Mouse (Mus musculus): ENCODE data around the gene Rassf8.

Gene Rassf8

GRCm38 (mm10) chr6:145760246-145761016 lies 13.9 kb downstream of the Rassf8 start:
- TF ChIP-seq GATA4 (IDR thresholded peaks at IDR 0.05; ENCODE audit: insufficient replicate concordance, low read length): no peak

DNA sequence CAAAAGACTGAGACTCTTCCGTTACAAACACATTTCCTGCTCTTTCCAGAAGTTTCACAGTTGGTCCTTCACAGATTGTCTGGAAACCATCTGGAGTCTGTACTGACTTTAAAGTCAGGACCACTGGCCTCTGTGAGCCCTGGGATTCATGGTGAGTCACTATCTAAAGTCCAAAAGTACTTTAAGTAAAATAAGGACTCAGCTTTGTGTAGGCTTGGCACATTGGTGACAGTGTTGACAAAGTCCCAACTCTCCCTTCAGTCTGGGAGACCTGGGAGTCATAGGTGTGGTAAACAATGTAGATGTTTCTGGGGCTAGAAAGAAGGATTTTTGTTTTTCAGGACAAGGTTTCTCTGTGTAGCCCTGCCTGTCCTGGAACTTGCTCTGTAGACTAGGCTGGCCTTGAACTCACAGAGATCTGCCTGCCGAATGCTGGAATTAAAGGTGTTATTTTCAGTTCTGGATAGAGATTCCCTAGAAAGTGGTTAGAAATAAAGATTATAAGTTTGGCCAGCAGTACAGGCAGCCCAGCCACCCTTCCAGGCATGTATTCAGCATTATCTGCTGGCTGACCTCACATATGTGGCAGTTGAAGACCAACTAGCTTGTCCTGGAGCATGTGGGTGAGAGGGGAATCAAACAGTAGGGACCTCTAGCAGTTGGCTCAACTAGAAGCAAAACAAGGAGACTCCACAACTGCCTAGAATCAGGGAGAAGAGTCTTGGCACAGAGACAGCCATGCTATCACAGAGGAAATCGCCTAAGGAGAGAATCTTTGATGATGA lies 14.8 kb downstream of the Rassf8 start:
- no peak for TF ChIP-seq GATA4 (IDR thresholded peaks at IDR 0.05; ENCODE audit: insufficient replicate concordance, low read length)

- TF ChIP-seq GATA4 (IDR thresholded peaks at IDR 0.05; ENCODE audit: insufficient replicate concordance, low read length): no peak
Observed at GRCm38 (mm10) chr6:145762016-145762415, 15.5 kb downstream of the Rassf8 start.

DNA sequence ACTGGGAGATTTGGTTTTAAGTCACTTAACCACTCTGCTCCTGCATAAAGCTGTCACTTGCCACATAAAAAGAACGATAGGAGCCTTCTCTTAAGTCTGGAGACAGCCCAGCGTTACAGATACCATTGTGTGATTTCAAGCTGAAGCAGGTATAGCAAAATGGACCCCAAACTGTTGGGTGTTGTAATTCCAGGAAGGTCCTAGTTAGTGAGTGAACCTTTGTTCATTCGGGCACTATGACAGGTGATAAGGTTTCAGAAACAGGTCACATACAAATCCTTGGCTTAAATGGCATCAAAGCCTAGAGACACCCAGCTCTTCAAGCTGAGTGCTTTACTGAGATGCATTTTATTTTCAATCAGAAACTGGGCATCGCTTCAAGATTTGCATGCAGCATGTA lies 16.5 kb downstream of the Rassf8 start:
- no peak for TF ChIP-seq GATA4 (IDR thresholded peaks at IDR 0.05; ENCODE audit: insufficient replicate concordance, low read length)

- TF ChIP-seq GATA4 (IDR thresholded peaks at IDR 0.05; ENCODE audit: insufficient replicate concordance, low read length): no peak
Observed at GRCm38 (mm10) chr6:145765011-145765410, 18.5 kb downstream of the Rassf8 start.

GRCm38 (mm10) chr6:145766971-145767370 lies 20.4 kb downstream of the Rassf8 start:
- TF ChIP-seq GATA4 (IDR thresholded peaks at IDR 0.05; ENCODE audit: insufficient replicate concordance, low read length): no peak

- no peak for TF ChIP-seq GATA4 (IDR thresholded peaks at IDR 0.05; ENCODE audit: insufficient replicate concordance, low read length)
Observed at GRCm38 (mm10) chr6:145767637-145768036, 21.1 kb downstream of the Rassf8 start.

GRCm38 (mm10) chr6:145768671-145769292 lies 22.2 kb downstream of the Rassf8 start:
- no peak for TF ChIP-seq GATA4 (IDR thresholded peaks at IDR 0.05; ENCODE audit: insufficient replicate concordance, low read length)

DNA sequence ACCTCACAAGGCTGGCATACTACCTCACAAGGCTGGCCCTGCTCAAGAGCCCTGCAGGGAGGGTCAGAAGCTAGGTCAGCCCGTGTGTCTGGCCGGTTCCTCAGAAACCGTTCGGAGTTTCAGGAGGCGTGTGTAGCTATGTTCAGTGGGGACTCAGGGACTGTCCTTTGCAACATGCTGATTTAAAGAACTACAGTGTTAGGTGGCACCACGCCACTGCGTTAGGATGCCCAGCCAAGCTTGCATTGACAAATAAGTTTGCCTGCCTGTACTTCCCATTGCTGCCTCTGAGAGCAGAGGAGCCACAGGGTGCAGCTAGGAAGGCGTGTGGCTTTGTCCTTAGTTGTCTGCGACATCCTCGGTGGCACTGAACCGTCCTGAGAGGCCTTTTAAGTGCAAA lies 23.3 kb downstream of the Rassf8 start:
- no peak for TF ChIP-seq GATA4 (IDR thresholded peaks at IDR 0.05; ENCODE audit: insufficient replicate concordance, low read length)

DNA sequence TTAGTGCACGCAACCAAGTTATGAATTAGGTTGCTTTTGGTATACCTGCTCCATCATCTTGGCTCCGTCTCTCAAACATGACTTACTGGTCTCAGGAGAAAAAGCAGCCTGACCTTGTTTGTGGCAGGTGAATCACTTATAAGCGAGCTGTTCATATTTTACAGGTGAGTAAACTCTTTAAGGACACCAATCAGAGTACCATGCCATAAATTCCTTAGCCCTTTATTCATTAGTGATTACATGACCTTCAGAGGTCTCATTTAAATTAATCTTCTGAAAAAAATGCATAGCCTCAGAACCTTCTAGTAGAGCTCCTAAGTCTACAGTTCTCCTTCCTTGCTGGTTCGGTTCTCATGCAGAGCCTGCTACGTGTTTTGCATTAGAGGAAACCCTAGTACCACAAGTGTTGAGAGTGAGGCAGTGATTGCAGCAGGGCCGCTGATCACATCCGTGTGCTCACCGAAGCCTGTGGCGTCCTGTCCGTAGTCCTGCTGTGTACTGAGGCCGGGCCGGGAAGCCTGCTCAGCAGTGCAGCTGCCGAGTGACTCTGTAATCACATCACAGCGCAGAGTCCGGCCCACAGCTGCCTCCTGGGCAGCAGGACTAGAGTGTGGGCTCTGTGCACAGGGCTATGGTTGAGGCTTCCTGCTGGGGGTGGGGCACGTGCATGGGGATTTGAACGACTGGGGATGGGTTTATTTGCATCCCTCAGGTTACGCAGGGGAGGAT lies 23.9 kb downstream of the Rassf8 start:
- TF ChIP-seq GATA4 (IDR thresholded peaks at IDR 0.05; ENCODE audit: insufficient replicate concordance, low read length): no peak

DNA sequence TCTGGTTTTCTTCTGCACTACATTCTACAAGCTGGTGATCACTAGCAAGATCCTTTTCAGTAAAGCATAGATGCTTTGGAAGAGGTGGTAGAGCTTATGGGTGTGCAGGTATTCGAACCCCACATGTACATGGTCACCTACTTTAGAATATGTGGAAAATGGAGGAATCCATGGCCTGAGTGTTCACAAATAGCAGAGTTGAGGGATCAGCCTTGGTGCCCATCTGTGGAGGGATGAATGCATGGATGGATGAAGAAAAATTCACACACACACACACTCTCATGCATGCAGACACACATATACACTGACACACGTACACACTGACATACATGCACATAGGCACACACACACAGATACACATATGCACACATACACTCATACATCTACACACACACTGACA lies 27.9 kb downstream of the Rassf8 start:
- TF ChIP-seq GATA4 (IDR thresholded peaks at IDR 0.05; ENCODE audit: insufficient replicate concordance, low read length): no peak

GRCm38 (mm10) chr6:145776241-145776640 lies 29.7 kb downstream of the Rassf8 start:
- no peak for TF ChIP-seq GATA4 (IDR thresholded peaks at IDR 0.05; ENCODE audit: insufficient replicate concordance, low read length)

GRCm38 (mm10) chr6:145779383-145779782 lies 32.8 kb downstream of the Rassf8 start:
- no peak for TF ChIP-seq GATA4 (IDR thresholded peaks at IDR 0.05; ENCODE audit: insufficient replicate concordance, low read length)

GRCm38 (mm10) chr6:145780180-145780802 lies 33.7 kb downstream of the Rassf8 start:
- TF ChIP-seq GATA4 (IDR thresholded peaks at IDR 0.05; ENCODE audit: insufficient replicate concordance, low read length): no peak

- no peak for TF ChIP-seq GATA4 (IDR thresholded peaks at IDR 0.05; ENCODE audit: insufficient replicate concordance, low read length)
Observed at GRCm38 (mm10) chr6:145781256-145781655, 34.7 kb downstream of the Rassf8 start.

Data from liver, adult (tissue).